Mouse (Mus musculus) left cerebral cortex, adult 11 months (tissue): ENCODE data around the gene Plxdc1.
A peak's percentile ranks its signal among the peaks of the same experiment; 100 is the strongest.
"Not testable (repeated sequence)": the region's sequence is repeated elsewhere in the genome, so short reads cannot be mapped to it uniquely, and the experiment has no call there.

Experiments
- DNase-seq: peaks from one replicate; pipeline ENCODE4 v3.0.0; 2022; ENCODE audit warnings: low spot score

The Plxdc1 gene

GRCm38 (mm10) chr11:97955146-97955902 is 30.9 kb downstream of the Plxdc1 start:
- no peak for DNase-seq

GRCm38 (mm10) chr11:97954469-97955141 is 31.6 kb downstream of the Plxdc1 start:
- DNase-seq, result no peak

GRCm38 (mm10) chr11:97953939-97954275 is 32.3 kb downstream of the Plxdc1 start:
- DNase-seq, result no peak

GRCm38 (mm10) chr11:97953179-97953938 is 32.9 kb downstream of the Plxdc1 start:
- no peak for DNase-seq

GRCm38 (mm10) chr11:97952367-97953006 is 33.8 kb downstream of the Plxdc1 start:
- DNase-seq, result no peak

GRCm38 (mm10) chr11:97949703-97950475 is 36.4 kb downstream of the Plxdc1 start:
- no peak for DNase-seq

- no peak for DNase-seq
Observed at GRCm38 (mm10) chr11:97947426-97947825, 38.8 kb downstream of the Plxdc1 start.

GRCm38 (mm10) chr11:97945738-97946289 is 40.4 kb downstream of the Plxdc1 start:
- DNase-seq, result not testable (repeated sequence)

- peak; percentile 30 for DNase-seq
Observed at GRCm38 (mm10) chr11:97945031-97945430, 41.2 kb downstream of the Plxdc1 start.

GRCm38 (mm10) chr11:97943256-97943655 is 43.0 kb downstream of the Plxdc1 start:
- DNase-seq, result no peak

GRCm38 (mm10) chr11:97942420-97943111 is 43.7 kb downstream of the Plxdc1 start:
- DNase-seq, result no peak

- DNase-seq, result no peak
Observed at GRCm38 (mm10) chr11:97937469-97938105, 48.7 kb downstream of the Plxdc1 start.

GRCm38 (mm10) chr11:97936758-97937157 is 49.5 kb downstream of the Plxdc1 start:
- DNase-seq, result no peak

- DNase-seq, result no peak
Observed at GRCm38 (mm10) chr11:97935913-97936575, 50.2 kb downstream of the Plxdc1 start.

GRCm38 (mm10) chr11:97933553-97933952 is 52.7 kb downstream of the Plxdc1 start:
- DNase-seq, result no peak

- no peak for DNase-seq
Observed at GRCm38 (mm10) chr11:97928905-97929304, 57.3 kb downstream of the Plxdc1 start.

- DNase-seq, result no peak
Observed at GRCm38 (mm10) chr11:97924217-97924616, 62.0 kb downstream of the Plxdc1 start.

GRCm38 (mm10) chr11:97923639-97924038 is 62.6 kb downstream of the Plxdc1 start:
- no peak for DNase-seq

- DNase-seq, result no peak
Observed at GRCm38 (mm10) chr11:97915974-97916503, 70.2 kb downstream of the Plxdc1 start.
